In genomic region chr2:84885084-84886055, GRCm38 (mm10) we compare ENCODE assay signal across 9 mouse cellular contexts. TPM values are rescaled to one million over a fixed set of nuclear protein-coding genes. Genes with fewer than 3 reads are reported as not detected.
DNase-seq lines count a peak whose midpoint lies in the region; ATAC-seq and TF ChIP-seq lines count a peak whose summit lies in the region.
"Had no signal": no experiment of that assay in that cellular context is flagged by ENCODE, and none has a peak within 500 bp of the region (broad histone marks: within the 10 kb centered on the region; RNA-seq: fewer than 3 reads in every experiment).

No protein-coding gene starts in this region.

- H3K27ac ChIP-seq in lung, embryonic 15.5 days: no peak overlapping the region
- no peak overlapping the region for H3K27ac ChIP-seq in intestine, embryonic 16.5 days (ENCODE audit: low read length)
- no peak overlapping the region for H3K27ac ChIP-seq in neural tube, embryonic 15.5 days (replicated peaks)

- peak overlapping the region; percentile 58; the same call in 1 of the 2 replicates for H3K4me3 ChIP-seq in lung, embryonic 15.5 days
- no peak overlapping the region; the same call in 1 of the 2 replicates for H3K4me3 ChIP-seq in intestine, embryonic 16.5 days (ENCODE audit: low read length)
- peak overlapping the region; percentile 67 for H3K4me3 ChIP-seq in neural tube, embryonic 15.5 days (replicated peaks)
- H3K4me3 ChIP-seq in lung, adult 2 months (replicated peaks; ENCODE audit: extremely low read depth, low read depth, low read length): no peak overlapping the region
- H3K4me3 ChIP-seq: erythroblast, embryonic 14.5 days had no signal

- no peak overlapping the region for H3K9ac ChIP-seq in lung, embryonic 15.5 days
- H3K9ac ChIP-seq in intestine, embryonic 16.5 days (ENCODE audit: low read depth, low read length): no peak overlapping the region
- H3K9ac ChIP-seq in neural tube, embryonic 15.5 days (replicated peaks): no peak overlapping the region

- no peak for TF ChIP-seq POLR2A in lung, adult 2 months (IDR thresholded peaks at IDR 0.05; ENCODE audit: borderline replicate concordance, extremely low read depth, low read depth, low read length)

- H3K36me3 ChIP-seq in lung, embryonic 15.5 days: no peaks in the 10 kb centered on the region
- no peaks in the 10 kb centered on the region for H3K36me3 ChIP-seq in intestine, embryonic 16.5 days (ENCODE audit: control insufficient read depth, insufficient read depth, low read length)
- no peaks in the 10 kb centered on the region for H3K36me3 ChIP-seq in neural tube, embryonic 15.5 days

- no peak for TF ChIP-seq CTCF in lung, adult 2 months (IDR thresholded peaks at IDR 0.05; ENCODE audit: insufficient read depth, low read length)

- DNase-seq in embryo, embryonic 9.5 days (ENCODE audit: extremely low spot score): peak; percentile 20
- no peak for DNase-seq in embryo, embryonic 10 days (ENCODE audit: low spot score)
- no peak for DNase-seq in lung, postnatal 4 days
- DNase-seq in ovary, postnatal 36 days (ENCODE audit: low spot score): no peak
- no peak for DNase-seq in lung, adult 2 months

- ATAC-seq in lung, embryonic 15.5 days (ENCODE audit: borderline replicate concordance, extremely low read depth, low FRiP score, low TSS enrichment): no peak
- no peak for ATAC-seq in intestine, embryonic 16.5 days
- no peak for ATAC-seq in neural tube, embryonic 15.5 days (ENCODE audit: low FRiP score)

- H3K27me3 ChIP-seq in lung, embryonic 15.5 days: peaks cover 89% of the 10 kb centered on the region
- peaks cover 63% of the 10 kb centered on the region for H3K27me3 ChIP-seq in intestine, embryonic 16.5 days (replicated peaks; ENCODE audit: control insufficient read depth, insufficient read depth, low read length)
- peaks cover 86% of the 10 kb centered on the region for H3K27me3 ChIP-seq in neural tube, embryonic 15.5 days (replicated peaks)

- H3K4me1 ChIP-seq in lung, embryonic 15.5 days: peaks cover 55% of the 10 kb centered on the region
- peaks cover 37% of the 10 kb centered on the region for H3K4me1 ChIP-seq in intestine, embryonic 16.5 days (ENCODE audit: control insufficient read depth, insufficient read depth, low read length)
- peaks cover 53% of the 10 kb centered on the region for H3K4me1 ChIP-seq in neural tube, embryonic 15.5 days
- H3K4me1 ChIP-seq in lung, adult 2 months (ENCODE audit: control insufficient read depth, insufficient read depth, low read length): peaks cover 9% of the 10 kb centered on the region; the same call in 1 of the 2 replicates

- peak overlapping the region; percentile 84; the same call in 1 of the 2 replicates for H3K4me2 ChIP-seq in lung, embryonic 15.5 days
- H3K4me2 ChIP-seq in intestine, embryonic 16.5 days (ENCODE audit: low read depth, low read length): 0 out of 2 replicates have a peak overlapping the region, but pooled peaks have one; percentile 97
- peak overlapping the region; percentile 81 for H3K4me2 ChIP-seq in neural tube, embryonic 15.5 days

- H3K9me3 ChIP-seq in lung, embryonic 15.5 days: no peaks in the 10 kb centered on the region
- no peaks in the 10 kb centered on the region for H3K9me3 ChIP-seq in intestine, embryonic 16.5 days (ENCODE audit: control insufficient read depth, low read length)
- no peaks in the 10 kb centered on the region for H3K9me3 ChIP-seq in neural tube, embryonic 15.5 days (replicated peaks)

- WGBS in lung, embryonic 15.5 days: 14% methylated on average over 21 of the region's 23 CpGs
- WGBS in intestine, embryonic 16.5 days: 18% methylated on average over 22 of the region's 23 CpGs
- WGBS in neural tube, embryonic 15.5 days: 10% methylated on average over 21 of the region's 23 CpGs
- 34% methylated on average over 22 of the region's 23 CpGs for WGBS in lung, adult 2 months

RNA-seq across cellular contexts. Expression of gene Rtn4rl2, which starts 1.1 kb away (rescaled TPM):
- polyA plus RNA-seq in lung, embryonic 15.5 days (2015; fragmentation: Nextera tagmentation; extraction: Ambion mirVana): 0.70 and 0.79 TPM in 2 replicates
- polyA plus RNA-seq in intestine, embryonic 16.5 days (2015; fragmentation: Nextera tagmentation; extraction: Ambion mirVana): 0.57 and 0.61 TPM in 2 replicates
- 3.6 and 3.9 TPM in 2 replicates for polyA plus RNA-seq in neural tube, embryonic 15.5 days (2015; fragmentation: Nextera tagmentation; extraction: Ambion mirVana)
- polyA plus RNA-seq in lung, adult 2 months (2012; rRNA removed): 2.7 and 9.7 TPM in 2 replicates
- polyA plus RNA-seq: erythroblast, embryonic 14.5 days had no signal

RNA-seq across cellular contexts. Expression of gene Slc43a1, which starts 46.7 kb away (rescaled TPM):
- polyA plus RNA-seq in lung, embryonic 15.5 days (2015; fragmentation: Nextera tagmentation; extraction: Ambion mirVana): 15.1 and 15.9 TPM in 2 replicates
- 12.8 and 14.6 TPM in 2 replicates for polyA plus RNA-seq in intestine, embryonic 16.5 days (2015; fragmentation: Nextera tagmentation; extraction: Ambion mirVana)
- polyA plus RNA-seq in neural tube, embryonic 15.5 days (2015; fragmentation: Nextera tagmentation; extraction: Ambion mirVana): 1.3 and 5.0 TPM in 2 replicates
- 3.9 and 7.5 TPM in 2 replicates for polyA plus RNA-seq in lung, adult 2 months (2012; rRNA removed)

RNA-seq across cellular contexts. Expression of gene Slc43a3, which starts 51.0 kb away (rescaled TPM):
- polyA plus RNA-seq in lung, embryonic 15.5 days (2015; fragmentation: Nextera tagmentation; extraction: Ambion mirVana): 78.5 and 89.7 TPM in 2 replicates
- 43.7 and 47.7 TPM in 2 replicates for polyA plus RNA-seq in intestine, embryonic 16.5 days (2015; fragmentation: Nextera tagmentation; extraction: Ambion mirVana)
- polyA plus RNA-seq in neural tube, embryonic 15.5 days (2015; fragmentation: Nextera tagmentation; extraction: Ambion mirVana): 5.7 and 15.2 TPM in 2 replicates
- 325 and 376 TPM in 2 replicates for polyA plus RNA-seq in lung, adult 2 months (2012; rRNA removed)

RNA-seq across cellular contexts. Expression of gene Timm10, which starts 58.6 kb away (rescaled TPM):
- polyA plus RNA-seq in lung, embryonic 15.5 days (2015; fragmentation: Nextera tagmentation; extraction: Ambion mirVana): 44.3 and 48.0 TPM in 2 replicates
- 59.7 and 61.5 TPM in 2 replicates for polyA plus RNA-seq in intestine, embryonic 16.5 days (2015; fragmentation: Nextera tagmentation; extraction: Ambion mirVana)
- 78.9 and 86.0 TPM in 2 replicates for polyA plus RNA-seq in neural tube, embryonic 15.5 days (2015; fragmentation: Nextera tagmentation; extraction: Ambion mirVana)
- 20.2 and 25.1 TPM in 2 replicates for polyA plus RNA-seq in lung, adult 2 months (2012; rRNA removed)

Comparison
In these comparisons a context has a peak if more than half of its experiments do, and no peak if none do; other contexts are left out.
1. H3K4me3 ChIP-seq: peak in lung, embryonic 15.5 days (single experiment) and neural tube, embryonic 15.5 days (single experiment); none in intestine, embryonic 16.5 days (single experiment) and lung, adult 2 months (single experiment).
2. Peak in every context shown above with its lines, with median percentiles within 50 percentile points of each other: H3K4me2 ChIP-seq.